Mouse (Mus musculus): ENCODE measurements around the gene Il2ra.

Il2ra gene

GRCm38 (mm10) chr2:11653330-11653729 is 10.7 kb downstream of the Il2ra start:
- DNase-seq (ENCODE audit: low spot score in 2 of 2) = no peak

- DNase-seq (ENCODE audit: low spot score in 2 of 2) = no peak
Measured at GRCm38 (mm10) chr2:11653780-11654179, 11.2 kb downstream of the Il2ra start.

- no peak for DNase-seq (ENCODE audit: low spot score in 2 of 2)
Measured at GRCm38 (mm10) chr2:11654990-11655931, 12.7 kb downstream of the Il2ra start.

- no peak for DNase-seq (ENCODE audit: low spot score in 2 of 2)
Measured at GRCm38 (mm10) chr2:11657581-11657980, 15.0 kb downstream of the Il2ra start.

- DNase-seq (ENCODE audit: low spot score in 2 of 2) = no peak
Measured at GRCm38 (mm10) chr2:11659263-11659662, 16.7 kb downstream of the Il2ra start.

- no peak for DNase-seq (ENCODE audit: low spot score in 2 of 2)
Measured at GRCm38 (mm10) chr2:11662143-11662906, 19.7 kb downstream of the Il2ra start.

GRCm38 (mm10) chr2:11662907-11663230 is 20.3 kb downstream of the Il2ra start:
- DNase-seq (ENCODE audit: low spot score in 2 of 2) = no peak

GRCm38 (mm10) chr2:11663961-11664360 is 21.4 kb downstream of the Il2ra start:
- peak; percentile 77 to 86 for DNase-seq (ENCODE audit: low spot score in 2 of 2)

GRCm38 (mm10) chr2:11664367-11664766 is 21.8 kb downstream of the Il2ra start:
- no peak for DNase-seq (ENCODE audit: low spot score in 2 of 2)

GRCm38 (mm10) chr2:11664806-11665205 is 22.2 kb downstream of the Il2ra start:
- DNase-seq (ENCODE audit: low spot score in 2 of 2) = no peak

GRCm38 (mm10) chr2:11665326-11665725 is 22.7 kb downstream of the Il2ra start:
- DNase-seq (ENCODE audit: low spot score in 2 of 2) = no peak

- DNase-seq (ENCODE audit: low spot score in 2 of 2) = no peak
Measured at GRCm38 (mm10) chr2:11672144-11672543, 29.5 kb downstream of the Il2ra start.

GRCm38 (mm10) chr2:11679626-11680025 is 37.0 kb downstream of the Il2ra start:
- DNase-seq (ENCODE audit: low spot score in 2 of 2) = no peak

- DNase-seq (ENCODE audit: low spot score in 2 of 2) = no peak
Measured at GRCm38 (mm10) chr2:11682712-11683111, 40.1 kb downstream of the Il2ra start.

GRCm38 (mm10) chr2:11686512-11686911 is 43.9 kb downstream of the Il2ra start:
- no peak for DNase-seq (ENCODE audit: low spot score in 2 of 2)

GRCm38 (mm10) chr2:11687436-11687835 is 44.8 kb downstream of the Il2ra start:
- DNase-seq (ENCODE audit: low spot score in 2 of 2) = no peak

- DNase-seq (ENCODE audit: low spot score in 2 of 2) = no peak
Measured at GRCm38 (mm10) chr2:11690201-11690890, 47.7 kb downstream of the Il2ra start.

GRCm38 (mm10) chr2:11693352-11693751 is 50.7 kb downstream of the Il2ra start:
- DNase-seq (ENCODE audit: low spot score in 2 of 2) = no peak

- no peak for DNase-seq (ENCODE audit: low spot score in 2 of 2)
Measured at GRCm38 (mm10) chr2:11694104-11694503, 51.5 kb downstream of the Il2ra start.

- no peak for DNase-seq (ENCODE audit: low spot score in 2 of 2)
Measured at GRCm38 (mm10) chr2:11695867-11696266, 53.3 kb downstream of the Il2ra start.

GRCm38 (mm10) chr2:11698994-11699393 is 56.4 kb downstream of the Il2ra start:
- no peak for DNase-seq (ENCODE audit: low spot score in 2 of 2)

GRCm38 (mm10) chr2:11699905-11700304 is 57.3 kb downstream of the Il2ra start:
- no peak for DNase-seq (ENCODE audit: low spot score in 2 of 2)

Measured in frontal cortex, postnatal 14 days (tissue).